Mouse (Mus musculus) limb, embryonic 13.5 days (tissue): ENCODE measurements around the gene Htr6. TPM values are rescaled to one million over a fixed set of nuclear protein-coding genes. Genes with fewer than 3 reads are reported as not detected.

Experiments used
- ATAC-seq: fragments of 200-750 bp; cut with Nextera tagmentation; 2 replicates; pipeline ENCODE4 v1.8.0; 2017; ENCODE audit warnings: low read depth, moderate number of reproducible peaks, moderate TSS enrichment; ENCODE audit not compliant: low FRiP score
- H3K27ac ChIP-seq: fragments of 300-500 bp; sonication (generic); 2 replicates; pipeline ENCODE4 v1.5.1; 2015; ENCODE audit warnings: inconsistent platforms, mild to moderate bottlenecking, moderate library complexity
- H3K27me3 ChIP-seq: fragments of 300-500 bp; sonication (generic); 2 replicates; pipeline ENCODE4 v1.6.1; 2015; ENCODE audit warnings: mild to moderate bottlenecking, inconsistent platforms
- H3K36me3 ChIP-seq: fragments of 300-500 bp; sonication (generic); 2 replicates; pipeline ENCODE4 v1.6.1; 2015; ENCODE audit warnings: inconsistent platforms, mild to moderate bottlenecking, moderate library complexity
- H3K4me1 ChIP-seq: fragments of 300-500 bp; sonication (generic); 2 replicates; pipeline ENCODE4 v1.6.1; 2015; ENCODE audit warnings: inconsistent platforms
- H3K4me2 ChIP-seq: fragments of 300-500 bp; sonication (generic); replicated peaks from 2 replicates; pipeline ENCODE4 v1.6.1; 2015; ENCODE audit warnings: inconsistent platforms, mild to moderate bottlenecking, moderate library complexity
- H3K4me3 ChIP-seq: fragments of 300-500 bp; sonication (generic); 2 replicates; pipeline ENCODE4 v1.5.1; 2015; ENCODE audit warnings: moderate library complexity, mild to moderate bottlenecking, inconsistent platforms
- H3K9ac ChIP-seq: fragments of 300-500 bp; sonication (generic); 2 replicates; pipeline ENCODE4 v1.6.1; 2015; ENCODE audit warnings: mild to moderate bottlenecking, inconsistent platforms
- H3K9me3 ChIP-seq: fragments of 300-500 bp; sonication (generic); 2 replicates; pipeline ENCODE4 v1.6.1; 2016; ENCODE audit warnings: inconsistent platforms
- WGBS: fragments of 180-500 bp; shearing (Covaris S2); methylation state at CpG from one replicate; pipeline ENCODE4 v1.1.7; 2015; 5-methylcytosine and 5-hydroxymethylcytosine counted together
- polyA plus RNA-seq: library from polyadenylated mRNA; unstranded; fragments of >200 nt; fragmentation: Nextera tagmentation; extraction: Ambion mirVana; gene quantifications from 2 replicates; pipeline ENCODE4 v1.2.1, GENCODE M21; 2015

The Htr6 gene
- polyA plus RNA-seq, 1 experiment from 2014 or later: 0.34 TPM

DNA sequence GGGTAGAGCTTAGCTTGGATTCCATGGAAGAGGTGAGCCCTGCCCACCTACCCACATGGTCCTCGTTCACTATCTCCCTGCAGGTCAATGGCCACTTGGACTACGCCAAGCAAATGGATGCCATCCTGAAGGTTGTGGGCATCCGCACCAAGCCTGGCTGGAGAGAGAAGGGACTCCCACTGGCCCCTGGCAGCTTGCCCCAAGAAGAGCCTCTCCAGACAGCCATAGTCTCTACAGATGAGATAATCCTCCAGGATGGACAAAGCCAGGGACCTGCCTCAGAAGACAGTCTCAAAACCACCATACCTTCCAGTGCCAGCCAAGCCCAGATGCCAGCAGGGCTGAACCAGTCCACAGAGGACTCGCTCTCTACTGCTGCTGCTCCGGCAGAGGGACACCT lies 17.3 kb downstream of the Htr6 start:
- no peak for ATAC-seq
- H3K4me2 ChIP-seq: no peak overlapping the region
- H3K36me3 ChIP-seq: no peaks in the 10 kb centered on the region
- no peak overlapping the region for H3K9ac ChIP-seq
- H3K4me1 ChIP-seq: no peaks in the 10 kb centered on the region
- WGBS: 80% methylated on average over 5 of the region's 5 CpGs
- no peaks in the 10 kb centered on the region for H3K9me3 ChIP-seq
- H3K4me3 ChIP-seq: no peak overlapping the region
- H3K27ac ChIP-seq: no peak overlapping the region
- no peaks in the 10 kb centered on the region for H3K27me3 ChIP-seq

DNA sequence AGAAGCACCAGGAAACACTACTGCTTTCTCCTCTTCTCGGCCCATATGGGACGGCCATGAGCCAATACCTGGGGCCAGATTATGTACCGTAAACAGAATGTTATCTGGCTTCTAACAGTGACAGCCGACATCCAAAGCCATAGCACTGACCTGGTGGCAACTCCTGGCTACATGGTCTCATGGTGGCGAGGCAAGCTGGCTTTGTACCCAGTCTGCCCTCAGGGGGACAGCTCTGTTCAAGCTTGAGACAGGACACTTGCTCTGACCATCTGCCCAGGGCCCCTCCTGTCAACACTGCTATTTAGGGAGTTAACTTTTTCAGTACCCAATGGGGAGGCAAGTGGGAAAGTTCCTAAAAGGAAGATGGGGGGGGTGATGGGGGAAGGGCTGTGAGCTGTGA lies 18.1 kb downstream of the Htr6 start:
- Histone ChIP-seq H3K27me3 (no peaks in the 10 kb centered on the region), H3K36me3 (no peaks in the 10 kb centered on the region), H3K9me3 (no peaks in the 10 kb centered on the region), H3K9ac (no peak overlapping the region), H3K4me3 (no peak overlapping the region), H3K4me2 (no peak overlapping the region), H3K4me1 (no peaks in the 10 kb centered on the region), H3K27ac (no peak overlapping the region)
- 70% methylated on average over 5 of the region's 5 CpGs for WGBS
- ATAC-seq: no peak

DNA sequence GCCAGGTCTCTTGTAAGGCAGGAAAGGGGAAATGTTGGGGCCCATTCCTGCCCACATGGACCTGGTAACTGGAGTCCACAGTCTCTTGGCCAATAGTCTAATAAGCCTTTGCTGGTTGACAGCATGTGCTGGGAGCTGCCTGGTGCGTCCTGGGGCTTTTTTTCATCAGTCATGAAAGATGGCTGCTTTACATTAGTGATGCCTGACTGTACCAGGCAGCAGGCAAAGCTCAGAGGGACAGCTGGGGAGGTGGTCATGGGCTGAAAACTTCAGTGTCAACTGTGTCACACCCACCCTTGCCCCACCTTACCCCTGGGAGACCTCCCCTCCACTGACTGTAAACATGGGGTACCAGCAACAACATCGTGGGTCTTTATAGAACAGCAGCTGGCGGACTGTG lies 19.6 kb downstream of the Htr6 start:
- no peaks in the 10 kb centered on the region for H3K36me3 ChIP-seq
- H3K9me3 ChIP-seq: no peaks in the 10 kb centered on the region
- no peaks in the 10 kb centered on the region for H3K4me1 ChIP-seq
- no peak for ATAC-seq
- H3K27me3 ChIP-seq: no peaks in the 10 kb centered on the region
- WGBS: 76% methylated on average over 3 of the region's 3 CpGs
- no peak overlapping the region for H3K4me3 ChIP-seq
- H3K9ac ChIP-seq: no peak overlapping the region
- no peak overlapping the region for H3K4me2 ChIP-seq
- no peak overlapping the region for H3K27ac ChIP-seq

GRCm38 (mm10) chr4:139055336-139055735 lies 20.0 kb downstream of the Htr6 start:
- no peak for ATAC-seq
- 77% methylated on average over 4 of the region's 4 CpGs for WGBS

GRCm38 (mm10) chr4:139054300-139054923 lies 21.0 kb downstream of the Htr6 start:
- no peak overlapping the region for H3K4me2 ChIP-seq
- 43% methylated on average over 9 of the region's 9 CpGs for WGBS
- no peaks in the 10 kb centered on the region for H3K27me3 ChIP-seq
- no peak overlapping the region for H3K9ac ChIP-seq
- no peaks in the 10 kb centered on the region for H3K4me1 ChIP-seq
- no peak overlapping the region for H3K27ac ChIP-seq
- H3K4me3 ChIP-seq: no peak overlapping the region
- H3K9me3 ChIP-seq: no peaks in the 10 kb centered on the region
- no peak for ATAC-seq
- no peaks in the 10 kb centered on the region for H3K36me3 ChIP-seq

More at GRCm38 (mm10) chr4:139055336-139055735, 20.0 kb downstream of the Htr6 start:
- no peaks in the 10 kb centered on the region for H3K36me3 ChIP-seq
- no peak overlapping the region for H3K4me3 ChIP-seq
- H3K4me2 ChIP-seq: no peak overlapping the region
- no peak overlapping the region for H3K27ac ChIP-seq
- H3K9ac ChIP-seq: no peak overlapping the region
- no peaks in the 10 kb centered on the region for H3K4me1 ChIP-seq
- no peaks in the 10 kb centered on the region for H3K27me3 ChIP-seq
- no peaks in the 10 kb centered on the region for H3K9me3 ChIP-seq

GRCm38 (mm10) chr4:139053391-139053790 lies 22.0 kb downstream of the Htr6 start:
- Histone ChIP-seq H3K4me2 (no peak overlapping the region), H3K27me3 (no peaks in the 10 kb centered on the region), H3K4me1 (no peaks in the 10 kb centered on the region), H3K36me3 (no peaks in the 10 kb centered on the region), H3K4me3 (no peak overlapping the region), H3K9me3 (no peaks in the 10 kb centered on the region), H3K9ac (no peak overlapping the region), H3K27ac (no peak overlapping the region)
- ATAC-seq: no peak
- WGBS: 63% methylated on average over 5 of the region's 5 CpGs

DNA sequence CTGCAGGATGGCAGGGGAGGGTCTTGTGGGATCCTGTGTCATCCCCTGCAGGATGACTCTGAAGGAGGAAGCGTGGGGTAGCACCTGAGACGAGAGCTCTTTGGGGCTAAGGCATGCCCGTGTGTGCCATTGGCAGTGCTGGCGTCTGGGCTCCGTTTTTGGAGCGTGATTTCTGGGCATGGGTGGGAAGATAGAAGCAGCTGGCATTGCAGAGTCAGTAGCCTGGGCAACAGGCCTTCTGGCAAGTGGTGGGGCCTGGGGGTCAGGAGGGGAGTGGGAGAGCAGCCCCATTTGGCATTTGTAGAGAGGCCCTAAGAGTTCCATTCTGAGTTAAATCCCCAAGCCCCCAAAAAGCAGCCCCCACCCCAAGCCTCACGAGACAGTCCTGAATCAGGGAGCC lies 22.6 kb downstream of the Htr6 start:
- Histone ChIP-seq H3K4me3 (no peak overlapping the region), H3K27ac (no peak overlapping the region), H3K36me3 (no peaks in the 10 kb centered on the region), H3K9ac (no peak overlapping the region), H3K9me3 (no peaks in the 10 kb centered on the region), H3K4me2 (no peak overlapping the region), H3K4me1 (no peaks in the 10 kb centered on the region), H3K27me3 (no peaks in the 10 kb centered on the region)
- ATAC-seq: no peak
- WGBS: 80% methylated on average over 7 of the region's 7 CpGs

- no peak overlapping the region for H3K4me2 ChIP-seq
These were observed 26.9 kb downstream of the Htr6 start for GRCm38 (mm10) chr4:139048518-139048917.

DNA sequence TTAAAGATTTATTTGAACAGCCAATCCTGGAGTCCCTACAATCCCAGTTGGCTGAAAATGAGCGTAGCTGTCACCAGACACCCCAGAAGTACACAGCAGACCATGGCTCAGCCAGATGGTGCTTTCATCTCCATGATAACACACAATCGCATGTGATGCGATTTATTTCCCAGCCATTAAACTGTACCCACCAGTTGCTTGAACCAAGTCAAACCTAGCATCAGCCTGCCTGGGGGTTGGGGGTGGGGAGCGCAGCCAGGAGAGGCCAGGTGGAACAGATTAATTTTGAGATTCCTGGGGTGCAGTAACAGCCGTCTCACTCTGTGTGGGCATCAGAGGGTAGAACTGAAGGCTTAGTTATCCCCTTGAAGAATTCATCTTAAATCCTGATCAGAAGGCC lies 29.0 kb downstream of the Htr6 start:
- Histone ChIP-seq H3K27me3 (no peaks in the 10 kb centered on the region), H3K9ac (no peak overlapping the region), H3K27ac (no peak overlapping the region), H3K4me1 (no peaks in the 10 kb centered on the region), H3K4me2 (no peak overlapping the region), H3K36me3 (no peaks in the 10 kb centered on the region), H3K4me3 (no peak overlapping the region), H3K9me3 (peaks cover 6% of the 10 kb centered on the region; the same call in 1 of the 2 replicates)
- 38% methylated on average over 5 of the region's 5 CpGs for WGBS
- ATAC-seq: no peak

More at GRCm38 (mm10) chr4:139048518-139048917, 26.9 kb downstream of the Htr6 start:
- H3K4me1 ChIP-seq: no peaks in the 10 kb centered on the region
- WGBS: 79% methylated on average over 6 of the region's 6 CpGs
- no peak overlapping the region for H3K4me3 ChIP-seq
- H3K9ac ChIP-seq: no peak overlapping the region
- H3K27me3 ChIP-seq: no peaks in the 10 kb centered on the region
- H3K27ac ChIP-seq: no peak overlapping the region
- no peak for ATAC-seq
- H3K36me3 ChIP-seq: no peaks in the 10 kb centered on the region
- H3K9me3 ChIP-seq: peaks cover 6% of the 10 kb centered on the region; the same call in 1 of the 2 replicates

- Histone ChIP-seq H3K36me3 (no peaks in the 10 kb centered on the region), H3K27ac (no peak overlapping the region; the same call in 1 of the 2 replicates), H3K4me1 (no peaks in the 10 kb centered on the region), H3K9me3 (peaks cover 6% of the 10 kb centered on the region; the same call in 1 of the 2 replicates), H3K4me2 (no peak overlapping the region), H3K4me3 (no peak overlapping the region), H3K27me3 (peaks cover 8% of the 10 kb centered on the region; the same call in 1 of the 2 replicates), H3K9ac (no peak overlapping the region)
- ATAC-seq: no peak
- WGBS: 85% methylated on average over 5 of the region's 5 CpGs
These were observed 30.8 kb downstream of the Htr6 start for GRCm38 (mm10) chr4:139044566-139044965.

- no peak for ATAC-seq
- no peak overlapping the region for H3K4me3 ChIP-seq
- H3K4me2 ChIP-seq: no peak overlapping the region
- H3K27me3 ChIP-seq: peaks cover 11% of the 10 kb centered on the region; the same call in 1 of the 2 replicates
- peaks cover 6% of the 10 kb centered on the region; the same call in 1 of the 2 replicates for H3K9me3 ChIP-seq
- 84% methylated on average over 2 of the region's 2 CpGs for WGBS
- H3K9ac ChIP-seq: no peak overlapping the region
- H3K4me1 ChIP-seq: no peaks in the 10 kb centered on the region
- H3K36me3 ChIP-seq: no peaks in the 10 kb centered on the region
- H3K27ac ChIP-seq: no peak overlapping the region
These were observed 31.8 kb downstream of the Htr6 start for GRCm38 (mm10) chr4:139043600-139043999.

GRCm38 (mm10) chr4:139042611-139043010 lies 32.8 kb downstream of the Htr6 start:
- Histone ChIP-seq H3K27me3 (peaks cover 11% of the 10 kb centered on the region; the same call in 1 of the 2 replicates), H3K27ac (no peak overlapping the region), H3K4me1 (no peaks in the 10 kb centered on the region), H3K9ac (no peak overlapping the region), H3K36me3 (no peaks in the 10 kb centered on the region), H3K4me3 (no peak overlapping the region), H3K4me2 (no peak overlapping the region), H3K9me3 (peaks cover 6% of the 10 kb centered on the region; the same call in 1 of the 2 replicates)
- no peak for ATAC-seq
- 69% methylated on average over 5 of the region's 5 CpGs for WGBS
